Mouse (Mus musculus): ENCODE results near the gene Btbd3. TPM values are rescaled to one million over a fixed set of nuclear protein-coding genes. Genes with fewer than 3 reads are reported as not detected.
A peak's percentile ranks its signal among the peaks of the same experiment; 100 is the strongest.
"Not testable (repeated sequence)": the region's sequence is repeated elsewhere in the genome, so short reads cannot be mapped to it uniquely, and the experiment has no call there.

Btbd3 gene
- polyA plus RNA-seq, 1 experiment from 2014 or later = 28.1 TPM

DNA sequence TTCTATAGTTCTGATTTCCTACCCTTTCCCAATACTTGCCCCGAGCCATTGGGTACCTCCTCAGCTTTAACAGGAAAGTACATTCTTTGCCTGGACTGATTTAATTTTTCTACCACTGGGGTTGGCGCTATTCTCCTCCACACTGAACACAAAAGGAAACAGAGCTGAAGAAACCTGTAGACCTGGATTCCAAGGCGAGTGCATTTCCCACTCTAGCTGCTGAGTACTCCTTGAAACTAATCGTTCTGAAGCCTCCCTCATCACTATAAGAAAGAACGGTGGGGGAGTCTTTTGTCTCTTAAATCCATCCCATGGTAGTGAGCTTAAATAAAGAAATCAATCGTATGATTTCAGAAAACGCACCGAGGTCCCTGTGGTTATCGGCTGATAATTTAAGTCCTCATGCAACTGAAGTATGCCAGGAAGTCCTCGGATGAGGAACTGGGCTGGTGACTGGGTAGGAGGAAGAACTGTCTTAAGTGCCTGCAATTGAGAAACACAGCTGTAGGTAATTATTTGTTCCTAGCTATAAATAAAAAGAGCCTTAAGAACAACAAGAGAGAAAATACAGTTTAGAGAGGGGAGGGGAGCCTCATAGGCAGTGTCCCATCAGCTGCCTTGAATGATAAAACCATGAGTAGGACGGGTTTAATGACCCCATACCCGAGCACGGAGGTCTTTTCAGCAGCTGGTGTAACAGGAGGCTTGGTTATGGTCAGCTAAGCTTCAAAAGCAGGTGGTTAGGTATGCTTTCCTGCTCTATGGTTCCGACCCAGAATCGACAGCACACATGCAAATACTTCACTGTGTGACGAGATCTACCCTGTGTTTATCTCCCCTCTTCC is 66.1 kb downstream of the Btbd3 start:
- Histone ChIP-seq H3K9ac (ENCODE audit: low read depth, low read length) (no peak overlapping the region), H3K27ac (replicated peaks; ENCODE audit: low read depth, low read length) (no peak overlapping the region), H3K27me3 (replicated peaks; ENCODE audit: control insufficient read depth, insufficient read depth, low read length) (no peaks in the 10 kb centered on the region), H3K9me3 (ENCODE audit: control insufficient read depth, low read length) (no peaks in the 10 kb centered on the region), H3K4me2 (ENCODE audit: low read depth, low read length) (no peak overlapping the region), H3K4me1 (ENCODE audit: control insufficient read depth, insufficient read depth, low read length) (no peaks in the 10 kb centered on the region), H3K36me3 (ENCODE audit: control insufficient read depth, insufficient read depth, low read length) (no peaks in the 10 kb centered on the region), H3K4me3 (ENCODE audit: low read depth, low read length) (no peak overlapping the region)
- 67% methylated on average over 16 of the region's 16 CpGs for WGBS
- peak; percentile 41; the same call in 1 of the 2 replicates for ATAC-seq (ENCODE audit: low read depth)
- DNase-seq (ENCODE audit: low spot score) = peak; percentile 29

DNA sequence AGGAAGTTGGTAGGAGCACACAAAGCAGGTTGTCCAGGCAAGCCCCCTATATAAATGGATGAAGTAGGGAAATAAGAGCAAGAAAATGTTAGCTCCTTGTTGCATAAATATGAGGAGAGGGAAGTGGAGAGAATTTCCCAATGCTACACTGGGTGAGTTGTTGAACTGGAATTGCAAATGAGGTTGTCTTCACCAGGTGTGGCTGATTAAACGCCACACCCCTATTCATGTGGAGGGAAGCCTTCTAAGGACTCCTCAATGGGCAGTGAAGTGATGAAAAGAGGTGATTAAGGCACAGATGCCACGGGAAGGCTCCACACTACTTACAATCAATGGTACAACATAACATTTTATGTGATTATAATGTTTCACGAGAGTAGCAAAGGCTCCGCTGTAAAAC is 70.0 kb downstream of the Btbd3 start:
- no peaks in the 10 kb centered on the region for H3K9me3 ChIP-seq (ENCODE audit: control insufficient read depth, low read length)
- H3K27me3 ChIP-seq (replicated peaks; ENCODE audit: control insufficient read depth, insufficient read depth, low read length) = no peaks in the 10 kb centered on the region
- no peaks in the 10 kb centered on the region for H3K36me3 ChIP-seq (ENCODE audit: control insufficient read depth, insufficient read depth, low read length)
- no peak overlapping the region for H3K4me2 ChIP-seq (ENCODE audit: low read depth, low read length)
- H3K4me1 ChIP-seq (ENCODE audit: control insufficient read depth, insufficient read depth, low read length) = no peaks in the 10 kb centered on the region
- DNase-seq (ENCODE audit: low spot score) (no peak), ATAC-seq (ENCODE audit: low read depth) (no peak)
- 76% methylated on average over 4 of the region's 4 CpGs for WGBS
- H3K9ac ChIP-seq (ENCODE audit: low read depth, low read length) = no peak overlapping the region
- H3K4me3 ChIP-seq (ENCODE audit: low read depth, low read length) = no peak overlapping the region
- H3K27ac ChIP-seq (replicated peaks; ENCODE audit: low read depth, low read length) = no peak overlapping the region

DNA sequence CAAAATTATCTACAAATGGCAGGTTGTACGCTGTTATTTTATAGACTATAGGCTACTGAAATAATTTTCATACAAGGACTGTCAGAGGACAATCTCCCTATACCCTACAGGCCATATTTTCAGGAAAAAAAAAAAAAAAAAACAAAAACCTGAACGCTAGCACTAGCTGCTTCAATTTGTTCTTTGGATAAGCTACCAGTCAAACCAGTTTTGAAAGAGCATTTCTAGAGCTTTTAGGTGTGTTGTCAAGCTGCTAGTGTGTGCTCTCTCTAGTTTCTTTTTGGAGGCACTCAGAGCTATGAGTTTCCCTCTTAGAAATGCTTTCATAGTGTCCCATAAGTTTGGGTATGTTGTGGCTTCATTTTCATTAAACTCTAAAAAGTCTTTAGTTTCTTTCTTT is 77.8 kb downstream of the Btbd3 start:
- H3K4me1 ChIP-seq (ENCODE audit: control insufficient read depth, insufficient read depth, low read length); H3K4me3 ChIP-seq (ENCODE audit: low read depth, low read length); ATAC-seq (ENCODE audit: low read depth); H3K4me2 ChIP-seq (ENCODE audit: low read depth, low read length); H3K9ac ChIP-seq (ENCODE audit: low read depth, low read length); H3K27ac ChIP-seq (replicated peaks; ENCODE audit: low read depth, low read length); H3K27me3 ChIP-seq (replicated peaks; ENCODE audit: control insufficient read depth, insufficient read depth, low read length); H3K9me3 ChIP-seq (ENCODE audit: control insufficient read depth, low read length); H3K36me3 ChIP-seq (ENCODE audit: control insufficient read depth, insufficient read depth, low read length): not testable (repeated sequence)
- WGBS = 78% methylated on average over 2 of the region's 2 CpGs
- DNase-seq (ENCODE audit: low spot score) = peak; percentile 38

DNA sequence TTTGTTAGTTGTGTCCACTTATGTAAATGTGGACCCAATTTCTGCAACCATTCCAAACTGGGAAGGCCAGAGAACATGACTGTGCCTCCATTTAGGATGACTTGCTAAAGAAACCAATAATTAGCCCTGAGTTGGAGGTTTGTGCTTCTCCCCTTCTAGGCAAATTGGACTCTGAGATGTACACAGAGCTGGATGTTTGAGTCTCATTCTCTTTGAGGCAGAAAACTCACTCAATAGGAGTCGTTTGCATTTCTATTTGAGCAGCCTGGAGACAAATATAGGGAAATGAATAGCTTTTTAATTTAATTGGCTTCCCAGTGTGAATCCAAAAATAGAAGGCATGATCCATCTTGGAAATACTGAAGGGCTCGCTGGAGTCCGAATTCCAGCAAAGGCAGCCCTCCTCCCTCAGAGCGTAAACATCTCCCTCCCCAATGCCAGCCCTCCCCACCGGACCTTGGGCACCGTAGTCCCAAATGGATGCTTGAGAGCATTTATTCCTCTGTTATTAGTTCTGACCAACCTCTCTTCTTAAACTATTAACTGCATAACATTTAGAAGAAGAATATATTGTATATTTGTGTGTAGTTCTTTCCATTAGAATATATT is 81.6 kb downstream of the Btbd3 start:
- Histone ChIP-seq H3K4me2 (ENCODE audit: low read depth, low read length) (no peak overlapping the region), H3K4me1 (ENCODE audit: control insufficient read depth, insufficient read depth, low read length) (no peaks in the 10 kb centered on the region), H3K27me3 (replicated peaks; ENCODE audit: control insufficient read depth, insufficient read depth, low read length) (no peaks in the 10 kb centered on the region), H3K9ac (ENCODE audit: low read depth, low read length) (no peak overlapping the region), H3K9me3 (ENCODE audit: control insufficient read depth, low read length) (no peaks in the 10 kb centered on the region), H3K4me3 (ENCODE audit: low read depth, low read length) (no peak overlapping the region), H3K36me3 (ENCODE audit: control insufficient read depth, insufficient read depth, low read length) (no peaks in the 10 kb centered on the region), H3K27ac (replicated peaks; ENCODE audit: low read depth, low read length) (no peak overlapping the region)
- DNase-seq (ENCODE audit: low spot score) (no peak), ATAC-seq (ENCODE audit: low read depth) (no peak)
- WGBS = 72% methylated on average over 6 of the region's 6 CpGs

DNA sequence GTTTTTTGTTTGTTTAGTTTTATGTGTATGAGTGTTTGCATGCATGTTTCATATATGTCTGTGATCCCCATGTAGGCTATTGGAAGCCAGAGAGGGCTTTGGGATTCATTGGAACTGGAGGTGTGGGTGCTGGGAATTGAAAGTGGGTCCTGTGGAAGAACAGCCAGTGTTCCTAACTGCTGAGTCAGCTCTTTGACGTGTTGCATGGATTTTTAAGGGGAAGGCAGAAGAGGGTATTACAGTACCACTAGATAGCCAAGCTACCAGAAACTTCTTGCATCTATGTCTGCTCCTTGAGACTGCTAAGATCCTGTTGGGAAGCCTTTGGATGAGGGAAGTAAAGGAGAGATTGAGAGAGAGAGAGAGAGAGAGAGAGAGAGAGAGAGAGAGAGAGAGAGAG is 82.2 kb downstream of the Btbd3 start:
- H3K9me3 ChIP-seq (ENCODE audit: control insufficient read depth, low read length) = no peaks in the 10 kb centered on the region
- no peaks in the 10 kb centered on the region for H3K27me3 ChIP-seq (replicated peaks; ENCODE audit: control insufficient read depth, insufficient read depth, low read length)
- H3K4me2 ChIP-seq (ENCODE audit: low read depth, low read length) = no peak overlapping the region
- ATAC-seq (ENCODE audit: low read depth) (no peak), DNase-seq (ENCODE audit: low spot score) (no peak)
- 62% methylated on average over 1 of the region's 1 CpGs for WGBS
- no peaks in the 10 kb centered on the region for H3K4me1 ChIP-seq (ENCODE audit: control insufficient read depth, insufficient read depth, low read length)
- H3K9ac ChIP-seq (ENCODE audit: low read depth, low read length) = no peak overlapping the region
- no peak overlapping the region for H3K27ac ChIP-seq (replicated peaks; ENCODE audit: low read depth, low read length)
- H3K36me3 ChIP-seq (ENCODE audit: control insufficient read depth, insufficient read depth, low read length) = no peaks in the 10 kb centered on the region
- H3K4me3 ChIP-seq (ENCODE audit: low read depth, low read length) = no peak overlapping the region

DNA sequence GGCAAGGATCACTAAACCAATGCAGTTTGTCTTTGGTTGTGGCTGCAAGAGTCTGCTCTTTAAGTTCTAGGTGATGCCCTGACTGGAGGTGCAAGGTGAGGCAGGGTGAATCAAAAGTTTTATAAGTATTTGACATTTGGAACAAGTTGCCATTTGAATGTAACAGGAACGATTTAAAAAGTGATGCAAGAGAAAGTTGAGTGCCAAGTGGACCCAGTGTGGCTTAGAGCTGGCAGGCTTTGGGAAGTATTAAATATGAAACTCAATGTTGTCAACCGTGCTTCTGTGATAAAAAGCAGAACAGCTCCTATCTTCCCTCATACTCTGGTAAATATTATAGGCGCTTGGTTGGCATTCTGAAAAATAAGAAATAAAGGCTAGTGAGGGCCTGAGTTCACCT is 99.0 kb downstream of the Btbd3 start:
- Histone ChIP-seq H3K4me2 (ENCODE audit: low read depth, low read length) (no peak overlapping the region), H3K36me3 (ENCODE audit: control insufficient read depth, insufficient read depth, low read length) (no peaks in the 10 kb centered on the region), H3K9me3 (ENCODE audit: control insufficient read depth, low read length) (no peaks in the 10 kb centered on the region), H3K9ac (ENCODE audit: low read depth, low read length) (no peak overlapping the region), H3K4me1 (ENCODE audit: control insufficient read depth, insufficient read depth, low read length) (no peaks in the 10 kb centered on the region), H3K27me3 (replicated peaks; ENCODE audit: control insufficient read depth, insufficient read depth, low read length) (no peaks in the 10 kb centered on the region), H3K4me3 (ENCODE audit: low read depth, low read length) (no peak overlapping the region), H3K27ac (replicated peaks; ENCODE audit: low read depth, low read length) (no peak overlapping the region)
- ATAC-seq (ENCODE audit: low read depth) = no peak
- WGBS = 84% methylated on average over 3 of the region's 3 CpGs
- no peak for DNase-seq (ENCODE audit: low spot score)

DNA sequence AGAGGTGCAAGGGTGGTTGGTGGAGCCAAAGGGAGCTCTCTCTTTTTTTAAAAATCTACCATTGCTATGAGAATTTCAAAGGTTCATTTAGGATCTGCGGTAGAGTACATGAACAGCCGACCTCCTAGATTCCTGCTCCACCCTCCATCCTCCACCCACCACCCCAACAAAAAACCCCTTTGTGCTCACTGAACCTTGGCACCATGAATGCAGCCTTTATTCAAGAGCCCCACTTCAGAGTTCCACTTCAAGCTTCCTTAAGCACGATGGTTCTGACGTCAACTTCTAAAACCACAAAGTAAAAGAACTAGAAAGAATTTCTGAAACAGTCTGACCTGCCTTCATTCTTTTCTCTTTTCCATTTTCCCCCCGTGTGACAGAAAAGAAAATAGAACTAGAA is 106.1 kb downstream of the Btbd3 start:
- no peaks in the 10 kb centered on the region for H3K9me3 ChIP-seq (ENCODE audit: control insufficient read depth, low read length)
- H3K4me3 ChIP-seq (ENCODE audit: low read depth, low read length) = no peak overlapping the region
- no peaks in the 10 kb centered on the region for H3K4me1 ChIP-seq (ENCODE audit: control insufficient read depth, insufficient read depth, low read length)
- ATAC-seq (ENCODE audit: low read depth) (peak; percentile 50; the same call in 1 of the 2 replicates), DNase-seq (ENCODE audit: low spot score) (peak; percentile 77)
- H3K27me3 ChIP-seq (replicated peaks; ENCODE audit: control insufficient read depth, insufficient read depth, low read length) = no peaks in the 10 kb centered on the region
- H3K36me3 ChIP-seq (ENCODE audit: control insufficient read depth, insufficient read depth, low read length) = no peaks in the 10 kb centered on the region
- no peak overlapping the region for H3K4me2 ChIP-seq (ENCODE audit: low read depth, low read length)
- H3K27ac ChIP-seq (replicated peaks; ENCODE audit: low read depth, low read length) = peak overlapping the region; percentile 59
- 31% methylated on average over 5 of the region's 5 CpGs for WGBS
- H3K9ac ChIP-seq (ENCODE audit: low read depth, low read length) = no peak overlapping the region

DNA sequence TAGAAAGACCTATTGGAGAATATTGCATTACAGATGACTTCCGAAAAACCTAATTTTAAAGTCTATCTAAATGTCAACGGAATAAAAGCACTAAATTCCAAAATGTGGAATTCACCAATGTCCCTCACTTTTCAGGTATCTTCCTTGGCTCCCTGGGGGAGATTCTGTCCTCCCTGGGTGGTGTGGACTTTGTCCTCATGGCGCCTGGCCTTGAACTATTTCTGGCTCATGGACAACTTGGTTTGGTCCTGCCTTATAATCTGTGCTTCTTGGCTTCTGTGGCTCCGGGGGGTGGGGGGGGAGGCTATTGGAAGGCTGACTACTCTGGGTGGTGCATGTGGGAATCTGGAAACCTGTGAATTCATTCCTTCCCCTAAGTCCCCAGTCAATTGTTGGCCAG is 109.0 kb downstream of the Btbd3 start:
- Histone ChIP-seq H3K9me3 (ENCODE audit: control insufficient read depth, low read length) (no peaks in the 10 kb centered on the region), H3K4me2 (ENCODE audit: low read depth, low read length) (no peak overlapping the region), H3K4me1 (ENCODE audit: control insufficient read depth, insufficient read depth, low read length) (no peaks in the 10 kb centered on the region), H3K27me3 (replicated peaks; ENCODE audit: control insufficient read depth, insufficient read depth, low read length) (no peaks in the 10 kb centered on the region), H3K36me3 (ENCODE audit: control insufficient read depth, insufficient read depth, low read length) (no peaks in the 10 kb centered on the region), H3K4me3 (ENCODE audit: low read depth, low read length) (no peak overlapping the region), H3K9ac (ENCODE audit: low read depth, low read length) (no peak overlapping the region), H3K27ac (replicated peaks; ENCODE audit: low read depth, low read length) (no peak overlapping the region)
- ATAC-seq (ENCODE audit: low read depth) (no peak), DNase-seq (ENCODE audit: low spot score) (no peak)
- 86% methylated on average over 4 of the region's 4 CpGs for WGBS

DNA sequence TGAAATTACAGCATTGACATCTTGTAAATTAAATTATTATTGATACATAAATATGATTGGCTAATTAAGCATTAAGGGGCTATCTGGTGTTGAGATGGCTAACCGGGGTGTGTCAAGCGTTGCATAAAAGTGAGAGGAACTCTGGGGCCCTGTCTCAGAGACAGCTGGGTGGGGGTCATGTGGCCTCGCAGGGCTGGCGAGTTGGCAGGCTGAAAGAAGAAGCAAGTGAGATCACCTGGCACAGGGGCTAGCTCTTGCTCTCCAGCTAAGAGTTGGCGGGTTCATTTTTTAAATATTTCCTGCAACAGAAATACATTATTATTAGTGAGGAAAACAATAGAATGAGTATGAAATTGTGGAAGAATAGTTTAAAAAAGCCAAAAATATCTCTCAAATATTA is 118.2 kb downstream of the Btbd3 start:
- no peak overlapping the region for H3K9ac ChIP-seq (ENCODE audit: low read depth, low read length)
- no peaks in the 10 kb centered on the region for H3K36me3 ChIP-seq (ENCODE audit: control insufficient read depth, insufficient read depth, low read length)
- no peak overlapping the region for H3K27ac ChIP-seq (replicated peaks; ENCODE audit: low read depth, low read length)
- no peak for ATAC-seq (ENCODE audit: low read depth)
- no peaks in the 10 kb centered on the region for H3K9me3 ChIP-seq (ENCODE audit: control insufficient read depth, low read length)
- H3K4me1 ChIP-seq (ENCODE audit: control insufficient read depth, insufficient read depth, low read length) = no peaks in the 10 kb centered on the region
- no peaks in the 10 kb centered on the region for H3K27me3 ChIP-seq (replicated peaks; ENCODE audit: control insufficient read depth, insufficient read depth, low read length)
- DNase-seq (ENCODE audit: low spot score) = no peak
- WGBS = 86% methylated on average over 5 of the region's 5 CpGs
- no peak overlapping the region for H3K4me2 ChIP-seq (ENCODE audit: low read depth, low read length)
- H3K4me3 ChIP-seq (ENCODE audit: low read depth, low read length) = no peak overlapping the region
